Mouse (Mus musculus): ENCODE measurements at regions not wholly inside any gene's neighbourhood (a gene's known extent, or its start where the extent isn't known, plus 50 kb on each side); places are given as distances from the start of the nearest gene placed in this dataset.

DNA sequence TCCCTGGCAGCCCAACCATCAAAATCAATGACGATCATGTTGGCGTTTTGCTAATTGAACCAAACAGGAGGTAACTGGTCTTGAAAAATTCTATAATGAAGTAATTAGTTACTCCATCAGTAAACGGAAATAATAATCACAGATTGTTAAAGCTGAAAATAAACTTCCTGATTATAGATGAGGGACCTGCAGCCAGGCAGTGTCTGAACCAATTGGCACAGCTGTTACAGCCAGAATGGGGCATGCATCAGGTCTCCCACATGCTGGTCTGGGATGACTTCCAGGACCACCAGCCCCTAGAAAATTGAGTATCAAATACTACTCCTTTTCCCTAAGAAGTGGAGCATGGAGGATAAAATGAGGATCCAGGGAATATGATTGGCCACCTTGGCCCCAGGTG, 326.8 kb upstream of the Cpeb2 start:
- Histone ChIP-seq H3K4me1 (ENCODE audit: control insufficient read depth in 1 of 2, insufficient read depth in 2 of 2) (no peaks in the 10 kb centered on the region), H3K27ac (ENCODE audit: insufficient read depth, low read depth) (no peak overlapping the region), H3K79me2 (replicated peaks; ENCODE audit: control insufficient read depth, extremely low read depth, insufficient read depth, poor library complexity, severe bottlenecking) (no peaks in the 10 kb centered on the region), H3K4me3 (replicated peaks in 1 of 3; ENCODE audit: low read depth in 2 of 3, low read length in 2 of 3, poor library complexity in 1 of 3) (no peak overlapping the region), H3K27me3 (replicated peaks) (no peaks in the 10 kb centered on the region), H3K9ac (ENCODE audit: insufficient read depth, low read depth) (no peak overlapping the region), H3K9me3 (replicated peaks; ENCODE audit: low read length) (no peaks in the 10 kb centered on the region), H3K4me2 (ENCODE audit: insufficient read depth, low read depth, poor library complexity, severe bottlenecking) (no peak overlapping the region), H3K36me3 (replicated peaks in 1 of 2; ENCODE audit: control insufficient read depth in 1 of 2, insufficient read depth in 1 of 2, low read length in 1 of 2) (no peaks in the 10 kb centered on the region)
- DNase-seq (ENCODE audit: extremely low read depth) = no peak
- in situ Hi-C loops (cut with MboI; ENCODE audit: low pct_ligation_motif_present, low pct_unique_long_range_greater_than_20kb, low sequenced_read_pairs) (no loop called here), dilution Hi-C loops (cut with MboI; ENCODE audit: extremely low pct_ligation_motif_present, extremely low pct_unique_long_range_greater_than_20kb, low sequenced_read_pairs) (no loop called here)
- TF ChIP-seq RCOR1 (conservative IDR thresholded peaks at IDR 0.05; ENCODE audit: low read depth, low read length) (no peak), PAX5 (IDR thresholded peaks at IDR 0.05; ENCODE audit: low read length) (no peak), NELFE (IDR thresholded peaks at IDR 0.05; ENCODE audit: low read depth, low read length) (no peak), MAZ (IDR thresholded peaks at IDR 0.05; ENCODE audit: low read depth, low read length) (no peak), POLR2A (IDR thresholded peaks at IDR 0.05; ENCODE audit: low read depth, low read length) (no peak), BHLHE40 (IDR thresholded peaks at IDR 0.05; ENCODE audit: low read depth, low read length) (no peak), CHD1 (IDR thresholded peaks at IDR 0.05; ENCODE audit: low read depth, low read length) (no peak), JUND (conservative IDR thresholded peaks at IDR 0.05; ENCODE audit: low read depth, low read length) (no peak), MAX (IDR thresholded peaks at IDR 0.05; ENCODE audit: low read length) (no peak), TCF12 (IDR thresholded peaks at IDR 0.05; ENCODE audit: low read depth, low read length) (no peak), POLR2AphosphoS2 (IDR thresholded peaks at IDR 0.05; ENCODE audit: low read depth, low read length) (no peak), TBP (conservative IDR thresholded peaks at IDR 0.05; ENCODE audit: low read depth, low read length) (no peak), CTCF (conservative IDR thresholded peaks at IDR 0.05 in 1 of 2, IDR thresholded peaks at IDR 0.05 in 1 of 2; ENCODE audit: low read depth in 2 of 2, low read length in 2 of 2) (no peak), KAT2A (IDR thresholded peaks at IDR 0.05; ENCODE audit: insufficient replicate concordance, low read length) (no peak), ZC3H11A (IDR thresholded peaks at IDR 0.05; ENCODE audit: low read depth, low read length) (no peak), ZKSCAN1 (IDR thresholded peaks at IDR 0.05; ENCODE audit: borderline replicate concordance, low read depth, low read length) (no peak), SMC3 (IDR thresholded peaks at IDR 0.05; ENCODE audit: low read depth, low read length) (no peak), E2F4 (IDR thresholded peaks at IDR 0.05; ENCODE audit: insufficient replicate concordance, low read depth, low read length) (no peak)

DNA sequence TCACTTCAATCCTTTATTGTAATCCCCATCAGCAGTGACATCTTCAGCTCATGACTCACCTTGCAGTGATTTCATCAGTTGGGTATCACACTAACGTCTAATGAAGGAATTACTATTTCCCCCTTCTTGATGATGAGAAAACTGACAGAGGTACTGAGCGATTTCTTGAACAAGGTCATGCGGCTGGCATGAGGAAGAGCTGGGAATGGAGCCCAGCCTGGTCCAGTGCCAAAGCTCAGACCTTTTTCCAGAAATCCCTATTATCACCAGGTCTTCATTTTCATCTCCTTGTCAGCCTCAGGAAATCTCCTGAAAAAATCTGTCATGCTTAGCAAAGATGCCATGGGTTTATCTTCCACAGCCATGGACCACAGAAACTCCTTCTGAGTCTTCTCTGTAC, 313.6 kb upstream of the Cpeb2 start:
- TF ChIP-seq RCOR1 (conservative IDR thresholded peaks at IDR 0.05; ENCODE audit: low read depth, low read length) = no peak
- TF ChIP-seq RAD21 (IDR thresholded peaks at IDR 0.05; ENCODE audit: low read depth, low read length) = no peak
- no peak for TF ChIP-seq SIN3A (IDR thresholded peaks at IDR 0.05; ENCODE audit: low read length)
- no peak for TF ChIP-seq HCFC1 (IDR thresholded peaks at IDR 0.05; ENCODE audit: low read depth, low read length)
- no peak for TF ChIP-seq USF1 (IDR thresholded peaks at IDR 0.05; ENCODE audit: low read depth, low read length)
- no peak for TF ChIP-seq NRF1 (IDR thresholded peaks at IDR 0.05; ENCODE audit: low read depth, low read length)
- TF ChIP-seq MAFK (IDR thresholded peaks at IDR 0.05; ENCODE audit: insufficient replicate concordance, low read length) = no peak
- no peak overlapping the region for H3K27ac ChIP-seq (ENCODE audit: insufficient read depth, low read depth)
- in situ Hi-C loops (cut with MboI; ENCODE audit: low pct_ligation_motif_present, low pct_unique_long_range_greater_than_20kb, low sequenced_read_pairs) = no loop called here
- no peak overlapping the region for H3K9ac ChIP-seq (ENCODE audit: insufficient read depth, low read depth)
- dilution Hi-C loops (cut with MboI; ENCODE audit: extremely low pct_ligation_motif_present, extremely low pct_unique_long_range_greater_than_20kb, low sequenced_read_pairs) = no loop called here
- no peaks in the 10 kb centered on the region for H3K36me3 ChIP-seq (replicated peaks in 1 of 2; ENCODE audit: control insufficient read depth in 1 of 2, insufficient read depth in 1 of 2, low read length in 1 of 2)
- H3K79me2 ChIP-seq (replicated peaks; ENCODE audit: control insufficient read depth, extremely low read depth, insufficient read depth, poor library complexity, severe bottlenecking) = no peaks in the 10 kb centered on the region
- no peak for DNase-seq (ENCODE audit: extremely low read depth)
- no peaks in the 10 kb centered on the region for H3K27me3 ChIP-seq (replicated peaks)
- H3K4me1 ChIP-seq (ENCODE audit: control insufficient read depth in 1 of 2, insufficient read depth in 2 of 2) = peaks cover 0 to 4% of the 10 kb centered on the region in 2 experiments; a peak in 2 of 4 replicates
- no peaks in the 10 kb centered on the region for H3K9me3 ChIP-seq (replicated peaks; ENCODE audit: low read length)
- no peak overlapping the region for H3K4me3 ChIP-seq (replicated peaks in 1 of 3; ENCODE audit: low read depth in 2 of 3, low read length in 2 of 3, poor library complexity in 1 of 3)
- H3K4me2 ChIP-seq (ENCODE audit: insufficient read depth, low read depth, poor library complexity, severe bottlenecking) = no peak overlapping the region
